Mouse (Mus musculus): ENCODE measurements around the gene Psen2. TPM values are rescaled to one million over a fixed set of nuclear protein-coding genes. Genes with fewer than 3 reads are reported as not detected.

Psen2 gene
- polyA plus RNA-seq, 1 experiment from 2014 or later: 20.6 TPM

GRCm38 (mm10) chr1:180250441-180250830, 12.8 kb downstream of the Psen2 start:
- H3K27me3 ChIP-seq: no peaks in the 10 kb centered on the region
- ATAC-seq (no peak), DNase-seq (ENCODE audit: low read depth, low spot score) (no peak)
- in situ Hi-C loops (cut with MboI; ENCODE audit: low pct_unique_long_range_greater_than_20kb): no loop called here
- POLR2A ChIA-PET: no interaction called here
- TF ChIP-seq CTCF (IDR thresholded peaks at IDR 0.05): no peak
- CTCF ChIA-PET: no interaction called here

GRCm38 (mm10) chr1:180249666-180250440, 13.4 kb downstream of the Psen2 start:
- in situ Hi-C loops (cut with MboI; ENCODE audit: low pct_unique_long_range_greater_than_20kb): no loop called here
- DNase-seq (ENCODE audit: low read depth, low spot score) (no peak), ATAC-seq (no peak)
- ChIA-PET POLR2A (no interaction called here), CTCF (interaction anchor here (1.4 kb wide), 1 partner anchor 18 kb away, joined by 3 read pairs; no protein-coding TSS in a partner anchor)
- H3K27me3 ChIP-seq: no peaks in the 10 kb centered on the region
- TF ChIP-seq CTCF (IDR thresholded peaks at IDR 0.05): no peak

- ChIA-PET CTCF (interaction anchor here (1.4 kb wide), 1 partner anchor 17 kb away, joined by 3 read pairs; no protein-coding TSS in a partner anchor), POLR2A (no interaction called here)
- H3K27me3 ChIP-seq: no peaks in the 10 kb centered on the region
- no peak for ATAC-seq
- DNase-seq (ENCODE audit: low read depth, low spot score): no peak
- no peak for TF ChIP-seq CTCF (IDR thresholded peaks at IDR 0.05)
- in situ Hi-C loops (cut with MboI; ENCODE audit: low pct_unique_long_range_greater_than_20kb): no loop called here
Observed at GRCm38 (mm10) chr1:180248593-180249146, 14.6 kb downstream of the Psen2 start.

- H3K27me3 ChIP-seq: no peaks in the 10 kb centered on the region
- no peak for DNase-seq (ENCODE audit: low read depth, low spot score)
- POLR2A ChIA-PET: no interaction called here
- CTCF ChIA-PET: no interaction called here
- in situ Hi-C loops (cut with MboI; ENCODE audit: low pct_unique_long_range_greater_than_20kb): no loop called here
- ATAC-seq: no peak
- no peak for TF ChIP-seq CTCF (IDR thresholded peaks at IDR 0.05)
Observed at GRCm38 (mm10) chr1:180247901-180248300, 15.3 kb downstream of the Psen2 start.

- ChIA-PET POLR2A (no interaction called here), CTCF (interaction anchor here (1.2 to 1.3 kb wide), 2 partner anchors 8 to 31 kb away, joined by 3 read pairs; no protein-coding TSS in a partner anchor)
- no peak for DNase-seq (ENCODE audit: low read depth, low spot score)
- no peak for TF ChIP-seq CTCF (IDR thresholded peaks at IDR 0.05)
- H3K27me3 ChIP-seq: no peaks in the 10 kb centered on the region
- in situ Hi-C loops (cut with MboI; ENCODE audit: low pct_unique_long_range_greater_than_20kb): no loop called here
- ATAC-seq: no peak
Observed at GRCm38 (mm10) chr1:180245741-180246507, 17.3 kb downstream of the Psen2 start.

GRCm38 (mm10) chr1:180231729-180232128, 31.5 kb downstream of the Psen2 start:
- ATAC-seq (no peak), DNase-seq (ENCODE audit: low read depth, low spot score) (no peak)
- TF ChIP-seq CTCF (IDR thresholded peaks at IDR 0.05): no peak
- POLR2A ChIA-PET: no interaction called here
- no peaks in the 10 kb centered on the region for H3K27me3 ChIP-seq
- CTCF ChIA-PET: interaction anchor here (1.0 kb wide), 1 partner anchor 17 kb away, joined by 3 read pairs; no protein-coding TSS in a partner anchor
- in situ Hi-C loops (cut with MboI; ENCODE audit: low pct_unique_long_range_greater_than_20kb): no loop called here

GRCm38 (mm10) chr1:180230580-180230979, 32.7 kb downstream of the Psen2 start:
- DNase-seq (ENCODE audit: low read depth, low spot score): no peak
- ATAC-seq: no peak
- ChIA-PET CTCF (interaction anchor here (1.1 to 1.3 kb wide), 3 partner anchors 21 to 52 kb away, joined by 3 to 4 read pairs (median 3); no protein-coding TSS in a partner anchor), POLR2A (interaction anchor here (0.6 kb wide), 1 partner anchor 34 kb away, joined by 4 read pairs; no protein-coding TSS in a partner anchor)
- no peak for TF ChIP-seq CTCF (IDR thresholded peaks at IDR 0.05)
- H3K27me3 ChIP-seq: no peaks in the 10 kb centered on the region
- in situ Hi-C loops (cut with MboI; ENCODE audit: low pct_unique_long_range_greater_than_20kb): no loop called here

GRCm38 (mm10) chr1:180229906-180230305, 33.3 kb downstream of the Psen2 start:
- DNase-seq (ENCODE audit: low read depth, low spot score): no peak
- no peak for TF ChIP-seq CTCF (IDR thresholded peaks at IDR 0.05)
- no peaks in the 10 kb centered on the region for H3K27me3 ChIP-seq
- ChIA-PET POLR2A (no interaction called here), CTCF (interaction anchor here (1.2 to 1.3 kb wide), 2 partner anchors 22 to 51 kb away, joined by 3 to 4 read pairs; no protein-coding TSS in a partner anchor)
- in situ Hi-C loops (cut with MboI; ENCODE audit: low pct_unique_long_range_greater_than_20kb): no loop called here
- no peak for ATAC-seq

- ChIA-PET POLR2A (no interaction called here), CTCF (no interaction called here)
- in situ Hi-C loops (cut with MboI; ENCODE audit: low pct_unique_long_range_greater_than_20kb): no loop called here
- no peak for ATAC-seq
- no peak for DNase-seq (ENCODE audit: low read depth, low spot score)
- TF ChIP-seq CTCF (IDR thresholded peaks at IDR 0.05): no peak
- no peaks in the 10 kb centered on the region for H3K27me3 ChIP-seq
Observed at GRCm38 (mm10) chr1:180228854-180229253, 34.4 kb downstream of the Psen2 start.

GRCm38 (mm10) chr1:180226766-180227165, 36.5 kb downstream of the Psen2 start:
- ATAC-seq (no peak), DNase-seq (ENCODE audit: low read depth, low spot score) (no peak)
- in situ Hi-C loops (cut with MboI; ENCODE audit: low pct_unique_long_range_greater_than_20kb): no loop called here
- H3K27me3 ChIP-seq: no peaks in the 10 kb centered on the region
- POLR2A ChIA-PET: no interaction called here
- no peak for TF ChIP-seq CTCF (IDR thresholded peaks at IDR 0.05)
- CTCF ChIA-PET: no interaction called here

All from Patski (cell line).